Mouse (Mus musculus): ENCODE measurements at regions not wholly inside any gene's neighbourhood (a gene's known extent, or its start where the extent isn't known, plus 50 kb on each side); places are given as distances from the start of the nearest gene placed in this dataset.

GRCm38 (mm10) chr6:31097254-31097653, 138.4 kb upstream of the Klf14 start:
- no peaks in the 10 kb centered on the region for H3K9me3 ChIP-seq (ENCODE audit: control insufficient read depth, low read length)
- H3K9ac ChIP-seq (ENCODE audit: low read length) = no peak overlapping the region
- H3K27me3 ChIP-seq (ENCODE audit: control insufficient read depth, insufficient read depth, low read length) = no peaks in the 10 kb centered on the region
- no peak for ATAC-seq (ENCODE audit: insufficient number of reproducible peaks, insufficient read depth, low FRiP score, low read depth)
- no peak overlapping the region for H3K4me3 ChIP-seq (ENCODE audit: control insufficient read depth in 1 of 2, insufficient read depth in 1 of 2, low read depth in 1 of 2, low read length in 2 of 2)
- H3K27ac ChIP-seq (replicated peaks in 1 of 2; ENCODE audit: control insufficient read depth in 1 of 2, insufficient read depth in 1 of 2, low read depth in 2 of 2, low read length in 2 of 2) = peak overlapping the region in 1 of 2 experiments; percentile 90; a peak in 2 of 4 replicates
- 63% methylated on average over 9 of the region's 9 CpGs for WGBS
- peaks cover 22 to 39% of the 10 kb centered on the region in 2 experiments for H3K4me1 ChIP-seq (ENCODE audit: control insufficient read depth in 2 of 2, insufficient read depth in 2 of 2, low read length in 2 of 2)
- no peaks in the 10 kb centered on the region for H3K36me3 ChIP-seq (ENCODE audit: control insufficient read depth, insufficient read depth, low read length)
- no peak overlapping the region for H3K4me2 ChIP-seq (ENCODE audit: low read length)

DNA sequence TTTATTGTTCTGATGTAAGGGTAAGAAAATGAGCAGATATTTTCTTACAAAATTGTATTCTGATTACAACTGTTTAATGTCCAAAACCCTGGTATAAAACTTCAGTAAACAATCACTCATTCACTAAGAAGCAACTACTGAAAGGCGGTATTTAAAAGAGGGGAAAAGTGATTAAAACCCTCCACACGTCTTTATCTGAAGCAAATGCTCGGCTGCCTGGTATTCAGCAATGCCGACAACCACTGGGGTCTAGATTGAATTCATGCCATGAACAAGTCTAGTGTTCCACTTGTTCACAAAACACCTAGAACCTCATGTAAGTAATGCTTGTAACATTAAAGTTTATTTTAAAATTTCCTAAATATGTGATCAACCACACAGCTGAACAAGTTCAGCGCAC, 139.2 kb upstream of the Klf14 start:
- Histone ChIP-seq H3K36me3 (ENCODE audit: control insufficient read depth, insufficient read depth, low read length) (no peaks in the 10 kb centered on the region), H3K27me3 (ENCODE audit: control insufficient read depth, insufficient read depth, low read length) (no peaks in the 10 kb centered on the region), H3K4me3 (ENCODE audit: control insufficient read depth in 1 of 2, insufficient read depth in 1 of 2, low read depth in 1 of 2, low read length in 2 of 2) (no peak overlapping the region), H3K4me2 (ENCODE audit: low read length) (no peak overlapping the region), H3K9ac (ENCODE audit: low read length) (no peak overlapping the region), H3K4me1 (ENCODE audit: control insufficient read depth in 2 of 2, insufficient read depth in 2 of 2, low read length in 2 of 2) (peaks cover 22 to 39% of the 10 kb centered on the region in 2 experiments), H3K27ac (replicated peaks in 1 of 2; ENCODE audit: control insufficient read depth in 1 of 2, insufficient read depth in 1 of 2, low read depth in 2 of 2, low read length in 2 of 2) (no peak overlapping the region), H3K9me3 (ENCODE audit: control insufficient read depth, low read length) (no peaks in the 10 kb centered on the region)
- WGBS = 71% methylated on average over 5 of the region's 5 CpGs
- no peak for ATAC-seq (ENCODE audit: insufficient number of reproducible peaks, insufficient read depth, low FRiP score, low read depth)

GRCm38 (mm10) chr6:31100084-31100579, 141.3 kb upstream of the Klf14 start:
- Histone ChIP-seq H3K9ac (ENCODE audit: low read length) (no peak overlapping the region), H3K36me3 (ENCODE audit: control insufficient read depth, insufficient read depth, low read length) (no peaks in the 10 kb centered on the region), H3K4me1 (ENCODE audit: control insufficient read depth in 2 of 2, insufficient read depth in 2 of 2, low read length in 2 of 2) (peaks cover 22 to 36% of the 10 kb centered on the region in 2 experiments), H3K9me3 (ENCODE audit: control insufficient read depth, low read length) (no peaks in the 10 kb centered on the region), H3K27me3 (ENCODE audit: control insufficient read depth, insufficient read depth, low read length) (no peaks in the 10 kb centered on the region), H3K4me3 (ENCODE audit: control insufficient read depth in 1 of 2, insufficient read depth in 1 of 2, low read depth in 1 of 2, low read length in 2 of 2) (no peak overlapping the region), H3K4me2 (ENCODE audit: low read length) (peak overlapping the region; percentile 11; the same call in 1 of the 2 replicates), H3K27ac (replicated peaks in 1 of 2; ENCODE audit: control insufficient read depth in 1 of 2, insufficient read depth in 1 of 2, low read depth in 2 of 2, low read length in 2 of 2) (peak overlapping the region; percentile 29 to 50)
- 27% methylated on average over 12 of the region's 12 CpGs for WGBS
- no peak for ATAC-seq (ENCODE audit: insufficient number of reproducible peaks, insufficient read depth, low FRiP score, low read depth)

DNA sequence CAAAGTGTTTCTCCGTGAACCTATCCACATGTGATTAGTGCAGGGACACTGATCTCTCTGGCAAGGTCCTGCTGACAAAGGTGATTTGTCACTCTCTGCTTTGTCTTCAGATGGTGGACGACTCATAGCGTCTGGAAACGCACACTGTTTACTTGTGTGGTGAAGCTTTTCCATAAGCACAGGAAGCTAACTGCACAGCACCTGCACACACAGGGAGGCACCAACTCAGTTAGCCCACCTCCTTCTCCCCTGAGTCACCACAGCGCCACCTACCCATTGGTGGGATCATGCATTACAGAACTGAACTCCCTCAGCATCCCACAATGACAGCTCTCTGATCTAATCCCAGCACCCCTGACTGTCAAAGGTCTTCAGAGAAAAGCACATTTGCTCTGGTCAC, 141.9 kb upstream of the Klf14 start:
- H3K4me2 ChIP-seq (ENCODE audit: low read length) = no peak overlapping the region

GRCm38 (mm10) chr6:31106144-31106836, 147.4 kb upstream of the Klf14 start:
- Histone ChIP-seq H3K9me3 (ENCODE audit: control insufficient read depth, low read length) (peaks cover 9% of the 10 kb centered on the region), H3K27ac (replicated peaks in 1 of 2; ENCODE audit: control insufficient read depth in 1 of 2, insufficient read depth in 1 of 2, low read depth in 2 of 2, low read length in 2 of 2) (no peak overlapping the region), H3K9ac (ENCODE audit: low read length) (no peak overlapping the region), H3K36me3 (ENCODE audit: control insufficient read depth, insufficient read depth, low read length) (no peaks in the 10 kb centered on the region), H3K4me1 (ENCODE audit: control insufficient read depth in 2 of 2, insufficient read depth in 2 of 2, low read length in 2 of 2) (peaks cover 10 to 17% of the 10 kb centered on the region in 2 experiments), H3K4me2 (ENCODE audit: low read length) (no peak overlapping the region), H3K4me3 (ENCODE audit: control insufficient read depth in 1 of 2, insufficient read depth in 1 of 2, low read depth in 1 of 2, low read length in 2 of 2) (no peak overlapping the region), H3K27me3 (ENCODE audit: control insufficient read depth, insufficient read depth, low read length) (no peaks in the 10 kb centered on the region)
- WGBS = 74% methylated on average over 10 of the region's 10 CpGs
- ATAC-seq (ENCODE audit: insufficient number of reproducible peaks, insufficient read depth, low FRiP score, low read depth) = no peak

More for the DNA sequence above, 141.9 kb upstream of the Klf14 start:
- 60% methylated on average over 5 of the region's 5 CpGs for WGBS
- Histone ChIP-seq H3K27me3 (ENCODE audit: control insufficient read depth, insufficient read depth, low read length) (no peaks in the 10 kb centered on the region), H3K9me3 (ENCODE audit: control insufficient read depth, low read length) (no peaks in the 10 kb centered on the region), H3K4me3 (ENCODE audit: control insufficient read depth in 1 of 2, insufficient read depth in 1 of 2, low read depth in 1 of 2, low read length in 2 of 2) (no peak overlapping the region), H3K9ac (ENCODE audit: low read length) (no peak overlapping the region), H3K27ac (replicated peaks in 1 of 2; ENCODE audit: control insufficient read depth in 1 of 2, insufficient read depth in 1 of 2, low read depth in 2 of 2, low read length in 2 of 2) (peak overlapping the region in 1 of 2 experiments; percentile 50; a peak in 1 of 4 replicates), H3K4me1 (ENCODE audit: control insufficient read depth in 2 of 2, insufficient read depth in 2 of 2, low read length in 2 of 2) (peaks cover 22 to 36% of the 10 kb centered on the region in 2 experiments), H3K36me3 (ENCODE audit: control insufficient read depth, insufficient read depth, low read length) (no peaks in the 10 kb centered on the region)
- ATAC-seq (ENCODE audit: insufficient number of reproducible peaks, insufficient read depth, low FRiP score, low read depth) = no peak

GRCm38 (mm10) chr6:31106856-31107359, 148.0 kb upstream of the Klf14 start:
- peaks cover 9% of the 10 kb centered on the region for H3K9me3 ChIP-seq (ENCODE audit: control insufficient read depth, low read length)
- H3K27ac ChIP-seq (replicated peaks in 1 of 2; ENCODE audit: control insufficient read depth in 1 of 2, insufficient read depth in 1 of 2, low read depth in 2 of 2, low read length in 2 of 2) = 0 out of 4 replicates have a peak overlapping the region, but pooled peaks of 1 of the 2 experiments have one; percentile 5
- peaks cover 10 to 17% of the 10 kb centered on the region in 2 experiments for H3K4me1 ChIP-seq (ENCODE audit: control insufficient read depth in 2 of 2, insufficient read depth in 2 of 2, low read length in 2 of 2)
- H3K4me2 ChIP-seq (ENCODE audit: low read length) = no peak overlapping the region; the same call in 1 of the 2 replicates
- H3K27me3 ChIP-seq (ENCODE audit: control insufficient read depth, insufficient read depth, low read length) = no peaks in the 10 kb centered on the region
- no peak overlapping the region; the same call in 1 of the 2 replicates for H3K9ac ChIP-seq (ENCODE audit: low read length)
- 66% methylated on average over 10 of the region's 10 CpGs for WGBS
- no peak overlapping the region for H3K4me3 ChIP-seq (ENCODE audit: control insufficient read depth in 1 of 2, insufficient read depth in 1 of 2, low read depth in 1 of 2, low read length in 2 of 2)
- H3K36me3 ChIP-seq (ENCODE audit: control insufficient read depth, insufficient read depth, low read length) = no peaks in the 10 kb centered on the region
- ATAC-seq (ENCODE audit: insufficient number of reproducible peaks, insufficient read depth, low FRiP score, low read depth) = no peak

DNA sequence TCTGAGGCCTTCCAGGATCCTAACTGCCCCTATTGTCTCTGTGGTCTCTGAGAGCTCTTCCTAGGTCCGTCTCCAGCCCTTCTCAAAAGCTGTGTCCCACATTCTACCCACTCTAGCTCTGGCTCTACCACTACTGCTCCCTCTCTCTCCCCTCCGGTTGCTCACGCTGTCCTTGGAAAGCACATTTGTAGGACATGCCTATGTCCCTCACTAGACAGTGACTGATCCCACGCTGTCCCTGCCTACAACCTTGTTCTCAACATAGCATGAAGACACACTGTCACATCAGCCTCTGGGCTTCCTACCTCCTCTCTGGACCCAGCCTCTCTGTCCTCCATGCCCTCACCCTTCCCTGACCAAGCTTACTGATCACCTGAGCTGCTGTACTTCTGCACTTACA, 148.5 kb upstream of the Klf14 start:
- H3K27ac ChIP-seq (replicated peaks in 1 of 2; ENCODE audit: control insufficient read depth in 1 of 2, insufficient read depth in 1 of 2, low read depth in 2 of 2, low read length in 2 of 2) = peak overlapping the region in 1 of 2 experiments; percentile 5; a peak in 1 of 4 replicates
- 65% methylated on average over 4 of the region's 4 CpGs for WGBS
- H3K4me1 ChIP-seq (ENCODE audit: control insufficient read depth in 2 of 2, insufficient read depth in 2 of 2, low read length in 2 of 2) = peaks cover 10 to 20% of the 10 kb centered on the region in 2 experiments
- H3K4me2 ChIP-seq (ENCODE audit: low read length) = no peak overlapping the region; the same call in 1 of the 2 replicates
- H3K4me3 ChIP-seq (ENCODE audit: control insufficient read depth in 1 of 2, insufficient read depth in 1 of 2, low read depth in 1 of 2, low read length in 2 of 2) = no peak overlapping the region
- H3K9me3 ChIP-seq (ENCODE audit: control insufficient read depth, low read length) = peaks cover 9% of the 10 kb centered on the region
- H3K36me3 ChIP-seq (ENCODE audit: control insufficient read depth, insufficient read depth, low read length) = no peaks in the 10 kb centered on the region
- H3K9ac ChIP-seq (ENCODE audit: low read length) = no peak overlapping the region; the same call in 1 of the 2 replicates
- no peak for ATAC-seq (ENCODE audit: insufficient number of reproducible peaks, insufficient read depth, low FRiP score, low read depth)
- no peaks in the 10 kb centered on the region for H3K27me3 ChIP-seq (ENCODE audit: control insufficient read depth, insufficient read depth, low read length)
